Mouse (Mus musculus): ENCODE data around the gene Icosl. TPM values are rescaled to one million over a fixed set of nuclear protein-coding genes. Genes with fewer than 3 reads are reported as not detected.

The Icosl gene
- total and polyA plus RNA-seq, 2 experiments, result 0.55 to 0.95 TPM

GRCm38 (mm10) chr10:78046388-78046787, 22.7 kb upstream of the Icosl start:
- no peaks in the 10 kb centered on the region for H3K4me1 ChIP-seq (ENCODE audit: control insufficient read depth, insufficient read depth, low read length)
- no peaks in the 10 kb centered on the region for H3K36me3 ChIP-seq (ENCODE audit: control insufficient read depth, insufficient read depth, low read length)
- no peak overlapping the region for H3K9ac ChIP-seq (ENCODE audit: low read depth, low read length)
- TF ChIP-seq POLR2A (IDR thresholded peaks at IDR 0.05; ENCODE audit: extremely low read depth, insufficient read depth, low read length), result no peak
- TF ChIP-seq CTCF (IDR thresholded peaks at IDR 0.05; ENCODE audit: low read depth, low read length), result no peak
- no peak for DNase-seq (ENCODE audit: extremely low read depth, low read depth, low spot score)
- no peak overlapping the region for H3K27ac ChIP-seq (replicated peaks; ENCODE audit: insufficient read depth, low read depth, low read length)
- H3K4me3 ChIP-seq (ENCODE audit: insufficient read depth, low read depth, low read length), result no peak overlapping the region
- WGBS, result 87% methylated on average over 4 of the region's 4 CpGs
- no peaks in the 10 kb centered on the region for H3K79me2 ChIP-seq (ENCODE audit: control insufficient read depth, insufficient read depth, low read length)
- H3K27me3 ChIP-seq (ENCODE audit: control insufficient read depth, insufficient read depth, low read length), result no peaks in the 10 kb centered on the region

GRCm38 (mm10) chr10:78048061-78048730, 20.9 kb upstream of the Icosl start:
- no peak for DNase-seq (ENCODE audit: extremely low read depth, low read depth, low spot score)
- H3K9ac ChIP-seq (ENCODE audit: low read depth, low read length), result no peak overlapping the region
- H3K4me1 ChIP-seq (ENCODE audit: control insufficient read depth, insufficient read depth, low read length), result no peaks in the 10 kb centered on the region
- H3K36me3 ChIP-seq (ENCODE audit: control insufficient read depth, insufficient read depth, low read length), result no peaks in the 10 kb centered on the region
- 73% methylated on average over 10 of the region's 10 CpGs for WGBS
- TF ChIP-seq CTCF (IDR thresholded peaks at IDR 0.05; ENCODE audit: low read depth, low read length), result no peak
- TF ChIP-seq POLR2A (IDR thresholded peaks at IDR 0.05; ENCODE audit: extremely low read depth, insufficient read depth, low read length), result no peak
- H3K27me3 ChIP-seq (ENCODE audit: control insufficient read depth, insufficient read depth, low read length), result no peaks in the 10 kb centered on the region
- H3K27ac ChIP-seq (replicated peaks; ENCODE audit: insufficient read depth, low read depth, low read length), result no peak overlapping the region
- H3K4me3 ChIP-seq (ENCODE audit: insufficient read depth, low read depth, low read length), result no peak overlapping the region
- no peaks in the 10 kb centered on the region for H3K79me2 ChIP-seq (ENCODE audit: control insufficient read depth, insufficient read depth, low read length)

GRCm38 (mm10) chr10:78049519-78050035, 19.5 kb upstream of the Icosl start:
- Histone ChIP-seq H3K4me1 (ENCODE audit: control insufficient read depth, insufficient read depth, low read length) (no peaks in the 10 kb centered on the region), H3K36me3 (ENCODE audit: control insufficient read depth, insufficient read depth, low read length) (no peaks in the 10 kb centered on the region), H3K9ac (ENCODE audit: low read depth, low read length) (no peak overlapping the region), H3K27ac (replicated peaks; ENCODE audit: insufficient read depth, low read depth, low read length) (no peak overlapping the region), H3K4me3 (ENCODE audit: insufficient read depth, low read depth, low read length) (no peak overlapping the region), H3K27me3 (ENCODE audit: control insufficient read depth, insufficient read depth, low read length) (no peaks in the 10 kb centered on the region), H3K79me2 (ENCODE audit: control insufficient read depth, insufficient read depth, low read length) (no peaks in the 10 kb centered on the region)
- no peak for DNase-seq (ENCODE audit: extremely low read depth, low read depth, low spot score)
- no peak for TF ChIP-seq CTCF (IDR thresholded peaks at IDR 0.05; ENCODE audit: low read depth, low read length)
- no peak for TF ChIP-seq POLR2A (IDR thresholded peaks at IDR 0.05; ENCODE audit: extremely low read depth, insufficient read depth, low read length)
- WGBS, result 54% methylated on average over 11 of the region's 11 CpGs

GRCm38 (mm10) chr10:78054633-78055565, 14.2 kb upstream of the Icosl start:
- 83% methylated on average over 19 of the region's 19 CpGs for WGBS

GRCm38 (mm10) chr10:78057056-78057455, 12.0 kb upstream of the Icosl start:
- DNase-seq (ENCODE audit: extremely low read depth, low read depth, low spot score), result no peak
- TF ChIP-seq CTCF (IDR thresholded peaks at IDR 0.05; ENCODE audit: low read depth, low read length) (no peak), POLR2A (IDR thresholded peaks at IDR 0.05; ENCODE audit: extremely low read depth, insufficient read depth, low read length) (no peak)
- no peaks in the 10 kb centered on the region for H3K36me3 ChIP-seq (ENCODE audit: control insufficient read depth, insufficient read depth, low read length)
- H3K4me1 ChIP-seq (ENCODE audit: control insufficient read depth, insufficient read depth, low read length), result no peaks in the 10 kb centered on the region
- 92% methylated on average over 8 of the region's 8 CpGs for WGBS
- H3K27me3 ChIP-seq (ENCODE audit: control insufficient read depth, insufficient read depth, low read length), result no peaks in the 10 kb centered on the region
- no peaks in the 10 kb centered on the region for H3K79me2 ChIP-seq (ENCODE audit: control insufficient read depth, insufficient read depth, low read length)
- no peak overlapping the region for H3K4me3 ChIP-seq (ENCODE audit: insufficient read depth, low read depth, low read length)
- no peak overlapping the region for H3K9ac ChIP-seq (ENCODE audit: low read depth, low read length)
- H3K27ac ChIP-seq (replicated peaks; ENCODE audit: insufficient read depth, low read depth, low read length), result no peak overlapping the region

More at GRCm38 (mm10) chr10:78054633-78055565, 14.2 kb upstream of the Icosl start:
- Histone ChIP-seq H3K36me3 (ENCODE audit: control insufficient read depth, insufficient read depth, low read length) (no peaks in the 10 kb centered on the region), H3K4me1 (ENCODE audit: control insufficient read depth, insufficient read depth, low read length) (no peaks in the 10 kb centered on the region), H3K27ac (replicated peaks; ENCODE audit: insufficient read depth, low read depth, low read length) (no peak overlapping the region), H3K79me2 (ENCODE audit: control insufficient read depth, insufficient read depth, low read length) (no peaks in the 10 kb centered on the region), H3K27me3 (ENCODE audit: control insufficient read depth, insufficient read depth, low read length) (no peaks in the 10 kb centered on the region), H3K9ac (ENCODE audit: low read depth, low read length) (no peak overlapping the region), H3K4me3 (ENCODE audit: insufficient read depth, low read depth, low read length) (no peak overlapping the region)
- no peak for DNase-seq (ENCODE audit: extremely low read depth, low read depth, low spot score)
- no peak for TF ChIP-seq POLR2A (IDR thresholded peaks at IDR 0.05; ENCODE audit: extremely low read depth, insufficient read depth, low read length)
- TF ChIP-seq CTCF (IDR thresholded peaks at IDR 0.05; ENCODE audit: low read depth, low read length), result no peak

Measured in liver, adult 2 months (tissue).